Mouse (Mus musculus) lung, embryonic 14.5 days (tissue): ENCODE results near the gene Retreg1. TPM values are rescaled to one million over a fixed set of nuclear protein-coding genes. Genes with fewer than 3 reads are reported as not detected.
A peak's percentile ranks its signal among the peaks of the same experiment; 100 is the strongest.
"Not testable (repeated sequence)": the region's sequence is repeated elsewhere in the genome, so short reads cannot be mapped to it uniquely, and the experiment has no call there.

Experiments used
- ATAC-seq: fragments of 200-750 bp; cut with Nextera tagmentation; 2 replicates; pipeline ENCODE4 v1.8.0; 2017; ENCODE audit warnings: mild to moderate bottlenecking, moderate TSS enrichment, moderate library complexity; ENCODE audit not compliant: insufficient read depth
- DNase-seq: peaks from one replicate; pipeline ENCODE4 v3.0.0-alpha.2; 2015
- H3K27ac ChIP-seq: fragments of 300-500 bp; sonication (generic); 2 replicates; pipeline ENCODE4 v1.5.1; 2014; ENCODE audit warnings: low read depth, mild to moderate bottlenecking, moderate library complexity
- H3K27me3 ChIP-seq: fragments of 300-500 bp; sonication (generic); 2 replicates; pipeline ENCODE4 v1.6.1; 2014; ENCODE audit warnings: low read length, control low read depth; ENCODE audit not compliant: insufficient read depth
- H3K36me3 ChIP-seq: fragments of 300-500 bp; sonication (generic); 2 replicates; pipeline ENCODE4 v1.6.1; 2014; ENCODE audit warnings: control low read depth; ENCODE audit not compliant: insufficient read depth
- H3K4me1 ChIP-seq: fragments of 300-500 bp; sonication (generic); 2 replicates; pipeline ENCODE4 v1.6.1; 2014; ENCODE audit warnings: antibody characterized with exemption, control low read depth; ENCODE audit not compliant: insufficient read depth
- H3K4me2 ChIP-seq: fragments of 300-500 bp; sonication (generic); 2 replicates; pipeline ENCODE4 v1.6.1; 2014; ENCODE audit warnings: mild to moderate bottlenecking
- H3K4me3 ChIP-seq: fragments of 300-500 bp; sonication (generic); 2 replicates; pipeline ENCODE4 v1.5.1; 2014; ENCODE audit warnings: low read depth, low read length
- H3K9ac ChIP-seq: fragments of 300-500 bp; sonication (generic); 2 replicates; pipeline ENCODE4 v1.6.1; 2014
- H3K9me3 ChIP-seq: fragments of 300-500 bp; sonication (generic); 2 replicates; pipeline ENCODE4 v1.6.1; 2016; ENCODE audit warnings: low read depth, low read length, control low read depth
- CTCF ChIP-seq: IDR thresholded peaks from 2 replicates; pipeline ENCODE4 v1.5.1; 2016; ENCODE audit warnings: antibody characterized with exemption, low read depth
- WGBS: fragments of 180-500 bp; shearing (Covaris S2); extraction: QIAGEN DNeasy Blood & Tissue Kit; methylation state at CpG from one replicate; pipeline ENCODE4 v1.1.7; 2014; 5-methylcytosine and 5-hydroxymethylcytosine counted together
- polyA plus RNA-seq: library from polyadenylated mRNA; unstranded; fragments of >200 nt; fragmentation: Nextera tagmentation; extraction: Ambion mirVana; gene quantifications from 2 replicates; pipeline ENCODE4 v1.2.1, GENCODE M21; 2014

The Retreg1 gene
- polyA plus RNA-seq, 1 experiment from 2014 or later: 5.0 TPM

GRCm38 (mm10) chr15:25984067-25984733 lies 141.2 kb downstream of the Retreg1 start, which contains the start of gene Zfp622:
Gene Zfp622, plus strand, starts transcription at chr15:25984366.
- Histone ChIP-seq H3K9ac (peak within 1 kb of the TSS; percentile 87), H3K4me2 (peak within 1 kb of the TSS; percentile 83), H3K27me3 (no peaks in the 10 kb centered on the region), H3K4me3 (peak within 1 kb of the TSS; percentile 82), H3K27ac (peak within 1 kb of the TSS; percentile 90), H3K36me3 (peaks cover 24% of the 10 kb centered on the region), H3K4me1 (0 out of 2 replicates have a peak, but pooled peaks cover 5% of the 10 kb centered on the region), H3K9me3 (no peaks in the 10 kb centered on the region)
- ATAC-seq: peak; percentile 98
- no peak for TF ChIP-seq CTCF
- peak; percentile 99 for DNase-seq
- under 1% methylated on average over 57 of the region's 57 CpGs for WGBS

GRCm38 (mm10) chr15:25984734-25985492 lies 141.9 kb downstream of the Retreg1 start:
- H3K9me3 ChIP-seq: no peaks in the 10 kb centered on the region
- 0 out of 2 replicates have a peak, but pooled peaks cover 5% of the 10 kb centered on the region for H3K4me1 ChIP-seq
- DNase-seq (peak; percentile 51), ATAC-seq (no peak)
- peak overlapping the region; percentile 82 for H3K4me3 ChIP-seq
- peak overlapping the region; percentile 87 for H3K9ac ChIP-seq
- no peak for TF ChIP-seq CTCF
- 1% methylated on average over 70 of the region's 71 CpGs for WGBS
- H3K36me3 ChIP-seq: peaks cover 31% of the 10 kb centered on the region
- H3K27me3 ChIP-seq: no peaks in the 10 kb centered on the region
- peak overlapping the region; percentile 90 for H3K27ac ChIP-seq
- peak overlapping the region; percentile 83 for H3K4me2 ChIP-seq

DNA sequence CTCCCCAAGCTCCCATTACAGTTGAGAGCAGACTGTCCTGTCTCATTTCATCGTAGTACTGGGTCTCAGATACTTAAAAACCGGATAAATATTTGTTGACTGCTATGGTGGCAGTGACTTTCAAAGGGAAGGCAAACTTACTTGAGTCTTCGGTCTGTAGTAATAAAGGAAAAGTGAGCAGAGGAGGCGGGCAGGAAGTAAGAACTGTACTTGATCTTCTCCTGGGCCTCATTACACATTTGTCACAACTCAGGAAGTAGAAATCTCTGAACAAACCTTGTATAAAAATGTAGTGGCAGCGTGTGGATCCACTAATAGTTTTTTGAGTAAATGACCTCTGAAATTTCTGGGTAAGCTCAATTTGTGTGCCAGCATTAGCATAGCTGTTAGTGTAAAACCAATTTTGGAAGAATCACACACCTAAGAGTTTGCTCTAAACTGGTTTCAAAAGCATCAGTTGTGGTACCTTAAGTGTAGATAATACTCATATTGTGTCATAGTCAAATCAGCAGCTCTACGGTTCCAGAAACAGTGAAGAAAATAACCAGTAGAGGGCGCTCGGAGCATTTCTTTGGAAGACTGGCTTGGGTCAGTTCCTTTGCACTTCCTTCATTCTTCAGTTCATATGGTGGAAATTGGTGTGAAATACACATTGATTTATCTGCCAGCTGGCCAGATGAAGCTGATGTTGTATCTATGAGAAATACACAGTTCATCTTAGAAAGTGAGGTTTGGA lies 150.2 kb downstream of the Retreg1 start:
- Histone ChIP-seq H3K4me3 (no peak overlapping the region), H3K27me3 (no peaks in the 10 kb centered on the region), H3K9me3 (no peaks in the 10 kb centered on the region), H3K9ac (no peak overlapping the region), H3K36me3 (peaks cover 72% of the 10 kb centered on the region), H3K27ac (no peak overlapping the region), H3K4me2 (no peak overlapping the region), H3K4me1 (no peaks in the 10 kb centered on the region)
- peak; percentile 64 for TF ChIP-seq CTCF
- ATAC-seq (no peak), DNase-seq (peak; percentile 92)
- WGBS: 54% methylated on average over 8 of the region's 8 CpGs

GRCm38 (mm10) chr15:25995521-25995920 lies 152.5 kb downstream of the Retreg1 start:
- no peaks in the 10 kb centered on the region for H3K4me1 ChIP-seq
- TF ChIP-seq CTCF: peak; percentile 68
- 35% methylated on average over 2 of the region's 2 CpGs for WGBS
- no peak overlapping the region for H3K4me3 ChIP-seq
- ATAC-seq (no peak), DNase-seq (peak; percentile 83)
- H3K36me3 ChIP-seq: peaks cover 59% of the 10 kb centered on the region
- H3K9ac ChIP-seq: no peak overlapping the region
- H3K4me2 ChIP-seq: no peak overlapping the region
- H3K27ac ChIP-seq: no peak overlapping the region
- H3K9me3 ChIP-seq: no peaks in the 10 kb centered on the region
- no peaks in the 10 kb centered on the region for H3K27me3 ChIP-seq

GRCm38 (mm10) chr15:25999545-25999944 lies 156.6 kb downstream of the Retreg1 start:
- H3K4me1 ChIP-seq, H3K27me3 ChIP-seq, H3K4me3 ChIP-seq, H3K27ac ChIP-seq, ATAC-seq, H3K4me2 ChIP-seq, DNase-seq, H3K9me3 ChIP-seq, H3K9ac ChIP-seq: not testable (repeated sequence)
- peaks cover 29% of the 10 kb centered on the region for H3K36me3 ChIP-seq
- 72% methylated on average over 5 of the region's 5 CpGs for WGBS

GRCm38 (mm10) chr15:26008621-26009020 lies 165.6 kb downstream of the Retreg1 start:
- Histone ChIP-seq H3K4me2 (no peak overlapping the region), H3K9ac (no peak overlapping the region), H3K36me3 (no peaks in the 10 kb centered on the region), H3K4me3 (no peak overlapping the region), H3K9me3 (no peaks in the 10 kb centered on the region), H3K4me1 (no peaks in the 10 kb centered on the region), H3K27ac (no peak overlapping the region), H3K27me3 (no peaks in the 10 kb centered on the region)
- ATAC-seq (no peak), DNase-seq (no peak)
- TF ChIP-seq CTCF: no peak
- 65% methylated on average over 3 of the region's 3 CpGs for WGBS

DNA sequence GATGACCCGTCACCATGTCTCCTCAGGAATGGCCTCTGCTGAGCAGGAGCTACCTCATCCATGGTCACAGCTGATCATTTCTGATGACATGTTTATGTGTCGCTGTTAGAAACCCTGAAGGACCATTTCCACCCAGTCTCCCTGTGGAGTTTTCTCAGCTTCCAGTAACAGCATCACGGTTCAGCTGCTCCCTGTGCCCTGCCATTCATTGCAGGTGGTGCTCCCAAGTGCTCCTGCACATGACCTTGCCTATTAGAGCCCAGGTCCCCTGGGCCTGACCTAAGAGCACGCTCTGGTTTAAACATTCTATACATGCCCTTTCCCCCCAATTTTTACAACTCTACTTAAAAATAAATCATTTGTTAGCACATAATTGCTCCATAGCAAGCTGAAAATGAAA lies 169.9 kb downstream of the Retreg1 start:
- Histone ChIP-seq H3K9ac (no peak overlapping the region), H3K27me3 (no peaks in the 10 kb centered on the region), H3K4me2 (no peak overlapping the region), H3K4me3 (no peak overlapping the region), H3K4me1 (no peaks in the 10 kb centered on the region), H3K9me3 (no peaks in the 10 kb centered on the region), H3K36me3 (no peaks in the 10 kb centered on the region), H3K27ac (no peak overlapping the region)
- ATAC-seq (no peak), DNase-seq (no peak)
- TF ChIP-seq CTCF: no peak
- WGBS: 52% methylated on average over 4 of the region's 4 CpGs
